Mouse (Mus musculus) neural tube, embryonic 14.5 days (tissue): Measurements from ENCODE around the gene Ctso. TPM values are rescaled to one million over a fixed set of nuclear protein-coding genes. Genes with fewer than 3 reads are reported as not detected.

ENCODE experiments used
- ATAC-seq: fragments of 200-750 bp; cut with Nextera tagmentation; 2 replicates; pipeline ENCODE4 v1.8.0; 2017; ENCODE audit warnings: low read depth, mild to moderate bottlenecking, moderate TSS enrichment, moderate library complexity
- H3K27ac ChIP-seq: fragments of 300-500 bp; sonication (generic); 2 replicates; pipeline ENCODE4 v1.5.1; 2014; ENCODE audit warnings: low read depth, mild to moderate bottlenecking, control low read depth, low read length, moderate library complexity, mixed read lengths
- H3K27me3 ChIP-seq: fragments of 300-500 bp; sonication (generic); 2 replicates; pipeline ENCODE4 v1.6.1; 2014; ENCODE audit warnings: low read length; ENCODE audit not compliant: control insufficient read depth, insufficient read depth
- H3K36me3 ChIP-seq: fragments of 300-500 bp; sonication (generic); 2 replicates; pipeline ENCODE4 v1.6.1; 2014; ENCODE audit warnings: low read length, mixed read lengths; ENCODE audit not compliant: control insufficient read depth, insufficient read depth
- H3K4me1 ChIP-seq: fragments of 300-500 bp; sonication (generic); 2 replicates; pipeline ENCODE4 v1.6.1; 2014; ENCODE audit warnings: low read length; ENCODE audit not compliant: control insufficient read depth, insufficient read depth
- H3K4me2 ChIP-seq: fragments of 300-500 bp; sonication (generic); 2 replicates; pipeline ENCODE4 v1.6.1; 2014; ENCODE audit warnings: mild to moderate bottlenecking, low read depth, low read length, control low read depth
- H3K4me3 ChIP-seq: fragments of 300-500 bp; sonication (generic); 2 replicates; pipeline ENCODE4 v1.5.1; 2014; ENCODE audit warnings: low read depth, low read length, control low read depth, mixed read lengths
- H3K9ac ChIP-seq: fragments of 300-500 bp; sonication (generic); replicated peaks from 2 replicates; pipeline ENCODE4 v1.6.1; 2014; ENCODE audit warnings: low read depth, mild to moderate bottlenecking, control low read depth, low read length, mixed read lengths
- H3K9me3 ChIP-seq: fragments of 300-500 bp; sonication (generic); 2 replicates; pipeline ENCODE4 v1.6.1; 2016; ENCODE audit warnings: low read length; ENCODE audit not compliant: control insufficient read depth
- WGBS: fragments of 180-500 bp; shearing (Covaris S2); extraction: QIAGEN DNeasy Blood & Tissue Kit; methylation state at CpG from one replicate; pipeline ENCODE4 v1.1.7; 2014; 5-methylcytosine and 5-hydroxymethylcytosine counted together
- polyA plus RNA-seq: library from polyadenylated mRNA; unstranded; fragments of >200 nt; fragmentation: Nextera tagmentation; extraction: Ambion mirVana; gene quantifications from 2 replicates; pipeline ENCODE4 v1.2.1, GENCODE M21; 2014

The Ctso gene
- polyA plus RNA-seq, 1 experiment from 2014 or later, result 11.7 TPM

DNA sequence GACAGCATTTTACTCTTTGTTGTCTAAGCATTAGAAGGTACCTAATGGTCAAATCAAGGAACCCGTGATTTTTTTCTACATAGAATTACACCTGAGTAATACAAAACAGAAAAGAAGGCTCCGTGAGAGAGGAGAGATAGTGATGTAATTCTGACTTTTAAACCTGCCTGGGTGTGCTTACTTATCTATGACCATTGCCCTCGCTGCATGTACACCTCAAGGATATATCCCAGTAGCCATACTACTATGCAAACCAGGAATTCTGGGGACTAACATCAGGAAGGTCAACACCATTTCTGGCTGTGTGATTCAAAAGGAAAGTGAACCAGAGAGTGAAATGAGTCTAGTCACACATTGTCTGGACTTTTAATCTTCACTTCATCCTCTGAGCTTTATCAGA, 9.9 kb downstream of the Ctso start:
- H3K4me3 ChIP-seq, result no peak overlapping the region
- H3K27me3 ChIP-seq, result no peaks in the 10 kb centered on the region
- H3K4me1 ChIP-seq, result no peaks in the 10 kb centered on the region
- no peak overlapping the region for H3K4me2 ChIP-seq
- 92% methylated on average over 3 of the region's 3 CpGs for WGBS
- ATAC-seq, result no peak
- H3K36me3 ChIP-seq, result no peaks in the 10 kb centered on the region
- H3K27ac ChIP-seq, result no peak overlapping the region
- H3K9me3 ChIP-seq, result no peaks in the 10 kb centered on the region
- no peak overlapping the region for H3K9ac ChIP-seq

DNA sequence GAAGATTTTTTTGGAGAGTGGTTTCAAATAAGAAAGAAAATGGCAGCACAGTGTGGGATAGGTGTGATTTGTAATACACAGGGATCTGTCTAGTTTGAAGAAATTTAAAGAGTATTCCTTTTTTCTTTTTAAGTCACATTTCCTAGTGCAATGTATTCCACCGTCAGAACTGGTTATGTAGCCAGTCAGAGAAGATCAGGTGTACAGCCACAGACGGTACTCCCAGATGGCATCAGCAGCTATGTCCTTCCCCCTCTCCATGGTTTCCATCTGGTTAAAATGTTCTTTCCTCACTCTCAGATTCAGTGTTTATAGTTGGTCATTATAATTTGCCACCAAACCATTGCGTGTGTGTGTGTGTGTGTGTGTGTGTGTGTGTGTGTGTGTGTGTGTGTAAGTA, 10.7 kb downstream of the Ctso start:
- no peak for ATAC-seq
- Histone ChIP-seq H3K9me3 (no peaks in the 10 kb centered on the region), H3K27me3 (no peaks in the 10 kb centered on the region)

DNA sequence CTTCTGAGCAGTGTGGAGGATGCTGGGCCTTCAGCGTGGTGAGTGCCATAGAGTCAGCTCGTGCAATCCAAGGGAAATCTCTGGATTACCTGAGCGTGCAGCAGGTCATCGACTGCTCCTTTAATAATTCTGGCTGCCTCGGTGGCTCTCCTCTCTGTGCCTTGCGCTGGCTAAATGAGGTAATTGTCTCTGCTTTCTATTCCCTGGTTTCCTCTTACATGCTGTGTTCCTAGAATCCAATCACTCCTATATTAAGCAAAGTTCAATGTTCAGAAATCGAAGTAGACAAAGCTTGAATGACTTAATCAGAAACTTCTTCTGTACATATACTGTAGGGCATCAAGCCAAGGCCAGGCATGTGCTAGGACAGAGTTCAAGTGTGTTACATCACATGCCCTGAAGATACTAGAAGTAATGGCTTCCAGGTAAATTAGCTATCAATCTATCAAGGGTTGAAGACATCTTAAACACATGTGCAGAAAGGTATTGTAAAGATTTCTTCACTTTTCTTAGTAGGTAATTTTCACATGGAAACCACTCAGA, 12.5 kb downstream of the Ctso start:
- H3K4me3 ChIP-seq, result no peak overlapping the region
- no peaks in the 10 kb centered on the region for H3K27me3 ChIP-seq
- no peak overlapping the region for H3K27ac ChIP-seq
- no peak overlapping the region for H3K4me2 ChIP-seq
- H3K36me3 ChIP-seq, result no peaks in the 10 kb centered on the region
- H3K4me1 ChIP-seq, result no peaks in the 10 kb centered on the region
- ATAC-seq, result no peak
- 92% methylated on average over 7 of the region's 7 CpGs for WGBS
- H3K9ac ChIP-seq, result no peak overlapping the region
- H3K9me3 ChIP-seq, result no peaks in the 10 kb centered on the region

More for the DNA sequence above, 10.7 kb downstream of the Ctso start:
- Histone ChIP-seq H3K4me1 (no peaks in the 10 kb centered on the region), H3K4me3 (no peak overlapping the region), H3K9ac (no peak overlapping the region), H3K4me2 (no peak overlapping the region), H3K27ac (no peak overlapping the region), H3K36me3 (no peaks in the 10 kb centered on the region)
- 94% methylated on average over 3 of the region's 3 CpGs for WGBS

DNA sequence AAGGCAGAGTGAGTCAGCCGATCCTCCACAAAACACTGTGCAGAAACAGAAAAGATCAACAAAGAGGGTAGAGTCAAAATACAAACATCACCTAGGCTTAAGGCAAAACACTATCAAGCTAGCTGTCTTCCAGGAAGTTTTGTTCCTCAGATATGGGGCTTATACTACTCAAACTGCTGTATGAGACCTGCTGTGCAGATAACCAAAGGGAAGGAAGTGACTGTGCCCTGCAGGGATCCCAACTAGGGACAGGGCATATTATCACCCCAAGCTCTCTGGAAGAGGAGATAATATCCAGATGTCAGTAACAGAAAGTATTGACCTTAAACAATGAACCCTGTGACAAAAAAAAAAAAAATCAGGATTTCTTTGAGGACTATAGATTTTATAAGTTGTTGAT, 16.6 kb downstream of the Ctso start:
- no peak overlapping the region for H3K4me3 ChIP-seq
- H3K9ac ChIP-seq, result no peak overlapping the region
- H3K27ac ChIP-seq, result no peak overlapping the region
- 87% methylated on average over 1 of the region's 1 CpGs for WGBS
- H3K9me3 ChIP-seq, result no peaks in the 10 kb centered on the region
- no peaks in the 10 kb centered on the region for H3K4me1 ChIP-seq
- no peaks in the 10 kb centered on the region for H3K27me3 ChIP-seq
- no peaks in the 10 kb centered on the region for H3K36me3 ChIP-seq
- no peak for ATAC-seq
- no peak overlapping the region for H3K4me2 ChIP-seq

DNA sequence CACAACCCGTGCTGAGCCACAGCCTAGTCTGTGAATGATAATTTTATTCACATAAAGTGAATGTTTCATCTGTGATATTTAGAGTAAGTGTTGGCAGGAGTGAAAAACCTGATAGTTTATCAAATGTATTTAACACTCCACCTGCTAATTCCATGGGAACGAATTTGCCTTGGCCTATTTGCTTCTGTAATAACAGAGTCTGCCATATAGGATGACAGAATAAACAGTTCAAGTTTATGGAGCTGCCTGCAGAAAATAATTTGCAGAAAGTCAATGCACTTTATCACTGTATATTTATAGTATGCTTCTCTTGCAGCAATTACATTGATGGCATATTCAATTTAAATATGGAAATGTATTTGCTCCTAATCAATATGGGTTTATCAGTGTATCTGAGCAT, 19.4 kb downstream of the Ctso start:
- no peak overlapping the region for H3K27ac ChIP-seq
- WGBS, result 77% methylated on average over 2 of the region's 2 CpGs
- no peak for ATAC-seq
- no peak overlapping the region for H3K4me2 ChIP-seq
- no peak overlapping the region for H3K4me3 ChIP-seq
- no peak overlapping the region for H3K9ac ChIP-seq
- H3K9me3 ChIP-seq, result no peaks in the 10 kb centered on the region
- no peaks in the 10 kb centered on the region for H3K27me3 ChIP-seq
- no peaks in the 10 kb centered on the region for H3K4me1 ChIP-seq
- no peaks in the 10 kb centered on the region for H3K36me3 ChIP-seq

DNA sequence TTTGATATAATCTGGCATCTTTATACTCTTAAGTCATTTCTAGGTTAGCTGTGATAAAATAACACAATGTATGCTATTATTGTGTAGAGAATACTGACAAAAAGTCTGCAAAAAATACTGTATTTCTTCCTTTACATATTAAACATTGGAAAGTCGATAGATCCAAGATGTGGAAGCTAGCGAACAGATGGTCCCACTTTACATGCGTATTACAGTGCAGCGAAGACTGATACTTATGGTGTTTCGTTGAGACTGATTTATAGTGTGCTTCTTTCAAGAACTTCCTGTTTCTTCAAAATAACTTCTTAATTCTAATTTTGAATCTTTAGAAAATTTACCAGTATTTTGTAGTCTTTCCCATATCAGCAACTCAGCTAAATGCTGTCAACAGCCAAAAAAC, 25.1 kb downstream of the Ctso start:
- ATAC-seq, result no peak
- H3K9ac ChIP-seq, result no peak overlapping the region
- no peak overlapping the region for H3K4me3 ChIP-seq
- no peaks in the 10 kb centered on the region for H3K4me1 ChIP-seq
- no peaks in the 10 kb centered on the region for H3K36me3 ChIP-seq
- no peaks in the 10 kb centered on the region for H3K27me3 ChIP-seq
- H3K4me2 ChIP-seq, result no peak overlapping the region
- H3K27ac ChIP-seq, result no peak overlapping the region
- WGBS, result 84% methylated on average over 5 of the region's 5 CpGs
- no peaks in the 10 kb centered on the region for H3K9me3 ChIP-seq

DNA sequence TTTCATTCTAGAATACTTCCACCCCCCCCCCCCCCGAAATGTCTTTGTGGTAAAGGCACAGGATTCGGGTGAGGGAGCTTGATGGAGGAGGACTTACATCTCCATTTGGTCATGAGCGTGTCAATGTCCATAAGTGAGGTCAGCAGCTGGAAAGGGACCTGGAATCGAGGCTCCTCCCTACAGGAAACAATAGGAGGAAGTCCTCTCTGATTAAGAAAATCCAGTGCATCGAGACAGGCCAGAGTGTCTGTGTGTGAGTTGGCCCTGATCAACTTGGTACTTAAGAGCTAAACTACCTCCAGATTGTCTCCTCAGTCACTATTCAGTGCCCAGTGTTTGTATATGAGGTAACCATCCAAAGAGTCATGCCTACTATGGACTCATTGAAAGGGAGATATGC, 28.9 kb downstream of the Ctso start:
- Histone ChIP-seq H3K9ac (no peak overlapping the region), H3K4me1 (no peaks in the 10 kb centered on the region), H3K27ac (no peak overlapping the region), H3K4me3 (no peak overlapping the region), H3K9me3 (no peaks in the 10 kb centered on the region), H3K27me3 (no peaks in the 10 kb centered on the region), H3K4me2 (no peak overlapping the region), H3K36me3 (no peaks in the 10 kb centered on the region)
- 92% methylated on average over 5 of the region's 5 CpGs for WGBS
- ATAC-seq, result no peak

DNA sequence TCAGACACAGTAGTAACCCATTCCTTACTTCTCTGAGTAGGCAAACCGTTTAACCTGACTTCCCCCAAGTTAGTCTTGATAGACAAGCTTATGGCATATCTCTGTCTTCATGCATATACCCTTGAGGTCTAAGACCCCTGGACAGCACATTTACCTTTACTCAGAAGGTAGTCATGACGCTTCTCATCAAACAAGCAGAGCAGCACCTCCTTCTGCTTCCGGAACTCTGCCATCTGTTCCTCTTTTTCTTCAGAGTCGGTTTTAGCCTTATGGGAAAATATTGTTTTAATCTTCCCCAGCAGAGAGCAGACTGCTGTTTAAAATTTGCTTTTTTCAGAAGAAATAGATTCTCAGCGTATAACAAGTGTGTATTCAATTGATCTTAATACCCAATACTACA, 31.4 kb downstream of the Ctso start:
- no peaks in the 10 kb centered on the region for H3K27me3 ChIP-seq
- no peaks in the 10 kb centered on the region for H3K4me1 ChIP-seq
- no peak overlapping the region for H3K4me3 ChIP-seq
- no peak overlapping the region for H3K9ac ChIP-seq
- no peak for ATAC-seq
- WGBS, result 78% methylated on average over 5 of the region's 5 CpGs
- H3K9me3 ChIP-seq, result no peaks in the 10 kb centered on the region
- no peaks in the 10 kb centered on the region for H3K36me3 ChIP-seq
- H3K4me2 ChIP-seq, result no peak overlapping the region
- no peak overlapping the region for H3K27ac ChIP-seq

DNA sequence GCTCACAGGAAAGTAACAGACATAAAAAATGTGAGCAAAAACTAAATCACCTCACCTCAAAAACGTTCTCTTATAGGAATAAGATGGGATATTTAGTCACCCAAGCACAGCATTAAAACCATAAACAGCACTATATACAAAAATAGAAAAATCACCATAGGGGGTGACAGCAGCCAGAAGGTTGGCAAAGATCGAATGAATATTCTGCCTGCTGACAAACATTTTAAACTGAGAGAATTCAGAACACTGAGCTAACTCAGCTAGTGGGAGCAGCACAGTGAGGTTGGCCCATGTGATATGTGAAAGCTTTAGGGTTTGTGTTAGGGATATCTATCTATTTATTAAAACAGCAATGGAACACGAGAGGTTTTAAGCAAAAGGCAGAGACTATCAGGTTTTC, 32.2 kb downstream of the Ctso start:
- no peak for ATAC-seq
- no peaks in the 10 kb centered on the region for H3K4me1 ChIP-seq

DNA sequence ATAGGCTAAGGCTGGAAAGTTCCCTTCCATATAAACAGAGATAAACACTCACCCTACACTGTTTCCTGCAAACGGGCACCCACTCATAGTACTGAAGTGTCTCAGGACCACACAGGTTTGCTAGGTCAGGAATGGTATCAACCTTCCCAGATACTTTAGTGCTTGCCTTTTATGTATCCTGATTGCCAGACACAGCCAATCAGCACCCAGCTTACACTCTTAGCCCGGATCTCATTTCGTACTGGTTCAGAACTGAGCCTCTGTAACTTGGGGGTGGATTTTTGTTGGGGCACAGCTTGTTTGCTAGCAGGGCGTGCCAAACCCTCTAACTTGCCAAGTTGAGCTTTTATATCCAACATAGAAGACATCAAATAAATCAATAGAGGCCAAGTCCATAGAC, 43.2 kb downstream of the Ctso start:
- H3K9me3 ChIP-seq, result no peaks in the 10 kb centered on the region
- H3K4me1 ChIP-seq, result no peaks in the 10 kb centered on the region
- ATAC-seq, result no peak
- WGBS, result 81% methylated on average over 4 of the region's 4 CpGs
- no peaks in the 10 kb centered on the region for H3K27me3 ChIP-seq
- H3K36me3 ChIP-seq, result no peaks in the 10 kb centered on the region
- H3K27ac ChIP-seq, result no peak overlapping the region
- no peak overlapping the region for H3K4me3 ChIP-seq
- no peak overlapping the region for H3K9ac ChIP-seq
- no peak overlapping the region for H3K4me2 ChIP-seq

More for the DNA sequence above, 32.2 kb downstream of the Ctso start:
- Histone ChIP-seq H3K9ac (no peak overlapping the region), H3K9me3 (no peaks in the 10 kb centered on the region), H3K27ac (no peak overlapping the region), H3K36me3 (no peaks in the 10 kb centered on the region), H3K4me3 (no peak overlapping the region), H3K27me3 (no peaks in the 10 kb centered on the region), H3K4me2 (no peak overlapping the region)
- WGBS, result 71% methylated on average over 3 of the region's 3 CpGs
